Mouse (Mus musculus) layer of hippocampus, adult 11-12 months (tissue): Measurements from ENCODE around the gene Cactin.

Experiments
- DNase-seq: peaks from one replicate; pipeline ENCODE4 v3.0.0; 2022; ENCODE audit warnings: low spot score

Cactin gene

DNA sequence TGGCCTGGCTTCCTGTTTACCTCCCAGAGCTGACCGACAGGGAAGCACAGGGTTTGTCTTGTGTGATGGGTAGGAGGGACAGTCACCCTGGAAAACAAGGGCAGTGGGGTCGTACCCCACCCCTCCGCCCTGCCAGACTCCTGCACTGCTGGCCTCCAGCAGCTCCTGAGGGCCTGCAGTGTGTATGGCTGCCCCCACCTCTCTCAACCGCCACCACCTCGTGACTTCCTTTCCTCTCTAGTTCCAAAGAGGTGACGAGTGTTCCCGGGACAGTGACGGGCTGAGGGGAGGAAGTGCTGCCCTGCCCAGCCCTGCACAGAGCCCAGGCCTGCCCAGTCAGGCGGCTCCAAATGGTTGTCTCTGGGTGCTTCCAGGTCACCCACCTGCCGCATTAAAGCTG lies 23.1 kb upstream of the Cactin start:
- DNase-seq, result no peak

GRCm38 (mm10) chr10:81298369-81299100 lies 22.4 kb upstream of the Cactin start:
- DNase-seq, result peak; percentile 71

- no peak for DNase-seq
Observed at GRCm38 (mm10) chr10:81299585-81300351, 21.1 kb upstream of the Cactin start.

DNA sequence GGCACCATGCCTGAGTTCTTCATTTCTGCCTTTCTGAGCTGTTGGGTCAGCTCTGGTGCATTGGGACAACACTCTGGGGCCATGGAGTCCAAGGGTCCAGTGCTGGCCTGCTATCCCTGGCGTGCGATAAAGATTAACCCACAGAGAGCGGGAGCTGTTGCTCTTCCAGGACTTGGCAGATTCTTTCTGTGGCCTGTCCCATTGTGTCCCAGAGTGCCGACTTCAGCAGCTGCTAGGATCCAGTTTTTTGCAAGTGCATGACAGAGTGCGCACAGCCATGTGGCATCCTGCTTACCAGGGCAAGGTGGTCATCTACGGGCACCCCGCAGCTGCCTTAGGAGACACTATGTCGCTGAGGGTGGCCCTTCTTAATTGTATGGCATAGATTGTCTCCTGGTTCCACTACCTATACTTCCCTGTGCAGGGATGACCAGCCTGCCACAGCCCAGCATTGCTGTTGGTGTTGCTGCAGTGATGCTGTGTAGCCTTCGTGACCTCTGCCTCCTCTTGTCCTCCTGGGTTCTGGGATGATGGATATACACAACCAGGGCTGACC lies 20.5 kb upstream of the Cactin start:
- DNase-seq, result no peak

DNA sequence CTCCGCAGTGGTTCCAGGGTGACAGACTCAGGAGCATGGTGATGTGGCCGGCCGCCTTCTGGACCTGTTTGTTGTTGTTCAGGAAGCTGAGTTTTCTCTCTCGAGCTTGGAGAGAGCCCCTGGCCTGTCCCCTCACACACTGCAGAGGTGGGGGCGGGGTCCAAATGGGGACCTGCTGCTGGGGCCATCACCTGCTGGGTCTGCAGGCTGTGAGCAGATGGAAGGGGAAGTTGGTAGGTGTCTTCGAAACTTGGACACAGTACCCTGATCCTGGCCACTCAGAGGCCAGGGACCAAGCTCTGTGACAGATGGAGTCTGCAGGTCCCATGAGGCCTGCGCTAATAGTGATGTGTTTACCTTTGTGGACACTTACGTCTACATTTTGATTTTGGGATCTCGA lies 19.6 kb upstream of the Cactin start:
- no peak for DNase-seq

DNA sequence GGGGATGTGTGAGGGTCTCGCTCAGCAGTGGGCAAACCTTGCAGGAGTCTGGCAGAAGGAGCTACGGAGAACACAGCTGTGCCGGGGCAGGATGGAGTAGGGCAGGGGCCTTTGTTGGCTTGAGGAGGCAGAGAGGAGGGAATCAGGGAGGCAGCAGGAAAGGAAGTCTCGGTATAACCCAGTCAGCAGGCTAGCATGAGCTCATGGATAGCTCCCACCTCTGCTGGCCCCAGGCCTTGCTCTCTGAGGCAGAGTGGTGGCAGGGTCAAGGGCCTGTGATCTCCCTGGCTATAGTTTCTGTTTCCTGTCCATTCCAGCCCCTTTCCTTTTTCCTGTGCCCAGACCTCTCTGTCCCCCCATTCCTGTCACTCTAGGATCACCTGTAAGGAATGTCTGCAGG lies 18.6 kb upstream of the Cactin start:
- DNase-seq, result no peak

DNA sequence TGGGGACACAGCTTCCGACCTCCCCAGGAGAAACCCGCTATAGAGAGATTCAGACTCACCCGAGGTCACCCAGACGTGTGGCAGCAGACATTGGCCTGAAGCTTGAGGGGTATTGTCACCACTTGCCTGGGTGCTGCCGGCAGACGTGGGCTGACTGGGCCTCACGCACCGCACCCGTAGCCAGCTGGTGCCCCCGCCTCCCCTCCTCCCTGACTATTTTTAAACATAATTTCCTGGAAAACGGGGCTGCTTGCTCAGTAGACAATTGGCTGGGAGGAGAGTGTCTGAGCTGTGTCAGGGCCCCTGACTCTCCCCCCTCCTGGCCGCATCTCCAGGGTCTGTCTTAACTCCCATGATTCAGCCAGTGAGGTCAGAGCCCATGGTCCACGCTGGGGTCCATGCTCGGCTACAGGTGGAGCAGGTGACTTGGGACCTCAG lies 18.1 kb upstream of the Cactin start:
- peak; percentile 63 for DNase-seq

GRCm38 (mm10) chr10:81303258-81303657 lies 17.6 kb upstream of the Cactin start:
- no peak for DNase-seq

- no peak for DNase-seq
Observed at GRCm38 (mm10) chr10:81303761-81304160, 17.1 kb upstream of the Cactin start.

- DNase-seq, result peak; percentile 56
Observed at GRCm38 (mm10) chr10:81304597-81305238, 16.2 kb upstream of the Cactin start.

- DNase-seq, result no peak
Observed at GRCm38 (mm10) chr10:81305663-81306062, 15.2 kb upstream of the Cactin start.

DNA sequence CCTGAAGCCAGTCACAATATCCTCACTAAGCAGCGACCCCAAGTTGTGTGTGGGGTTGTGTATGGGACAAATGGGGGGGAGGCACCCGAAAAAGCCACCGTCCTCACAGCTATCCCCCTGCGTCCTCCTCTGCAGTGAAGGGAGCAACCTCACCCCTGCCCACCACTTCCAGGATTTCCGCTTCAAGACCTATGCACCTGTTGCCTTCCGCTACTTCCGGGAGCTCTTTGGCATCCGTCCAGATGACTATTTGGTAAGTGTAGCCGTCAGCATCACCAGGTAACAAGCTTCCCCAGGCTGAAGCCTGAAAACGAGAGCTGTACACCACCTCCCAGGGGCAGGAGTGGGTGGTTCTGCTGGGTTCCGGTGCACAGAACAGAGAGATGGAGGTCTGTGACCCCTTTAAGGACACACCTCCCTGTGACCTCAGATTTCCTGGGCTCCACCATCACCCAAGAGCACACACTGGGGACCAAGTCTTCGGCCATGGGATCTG lies 14.7 kb upstream of the Cactin start:
- no peak for DNase-seq

- no peak for DNase-seq
Observed at GRCm38 (mm10) chr10:81306837-81307682, 13.8 kb upstream of the Cactin start.

- DNase-seq, result no peak
Observed at GRCm38 (mm10) chr10:81309571-81309970, 11.3 kb upstream of the Cactin start.

DNA sequence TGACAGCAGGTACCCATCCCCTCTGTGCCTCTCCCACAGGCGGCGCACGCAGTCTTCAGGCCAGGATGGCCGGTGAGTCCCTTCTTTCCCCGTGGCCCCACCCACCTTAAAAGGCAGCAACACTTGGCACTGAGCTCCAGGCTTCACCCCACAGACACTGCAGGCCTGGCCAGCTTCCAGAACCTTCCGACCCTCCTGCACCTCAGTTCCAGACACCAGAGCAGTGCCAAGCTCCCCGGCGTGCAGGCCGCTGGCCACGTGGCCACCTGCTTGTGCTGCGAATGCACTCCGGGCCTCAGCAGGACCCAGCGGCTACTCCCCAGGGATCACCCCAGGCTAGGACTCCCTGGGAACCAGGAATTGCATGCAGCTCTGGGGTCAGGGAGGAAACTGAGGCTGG lies 7.3 kb upstream of the Cactin start:
- no peak for DNase-seq

DNA sequence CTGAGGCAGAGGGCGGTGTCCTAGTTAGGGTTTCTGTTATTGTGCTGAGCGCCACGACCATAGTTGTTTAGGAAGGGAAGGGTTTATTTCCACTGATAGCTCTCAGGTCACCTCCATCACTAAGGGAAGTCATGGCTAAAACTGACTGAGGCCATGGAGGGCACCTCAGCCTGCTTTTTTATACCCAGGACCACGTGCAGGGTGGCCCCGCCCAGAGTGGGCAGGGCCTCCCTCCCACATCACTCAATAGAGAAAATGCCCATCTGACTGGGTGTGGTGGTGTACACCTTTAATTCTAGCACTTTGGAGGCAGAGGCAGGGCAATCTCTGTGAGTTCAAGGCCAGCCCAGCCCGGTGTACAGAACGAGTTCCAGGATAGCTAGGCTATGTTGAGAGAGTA lies 6.7 kb upstream of the Cactin start:
- no peak for DNase-seq

- DNase-seq, result no peak
Observed at GRCm38 (mm10) chr10:81315587-81315986, 5.3 kb upstream of the Cactin start.

DNA sequence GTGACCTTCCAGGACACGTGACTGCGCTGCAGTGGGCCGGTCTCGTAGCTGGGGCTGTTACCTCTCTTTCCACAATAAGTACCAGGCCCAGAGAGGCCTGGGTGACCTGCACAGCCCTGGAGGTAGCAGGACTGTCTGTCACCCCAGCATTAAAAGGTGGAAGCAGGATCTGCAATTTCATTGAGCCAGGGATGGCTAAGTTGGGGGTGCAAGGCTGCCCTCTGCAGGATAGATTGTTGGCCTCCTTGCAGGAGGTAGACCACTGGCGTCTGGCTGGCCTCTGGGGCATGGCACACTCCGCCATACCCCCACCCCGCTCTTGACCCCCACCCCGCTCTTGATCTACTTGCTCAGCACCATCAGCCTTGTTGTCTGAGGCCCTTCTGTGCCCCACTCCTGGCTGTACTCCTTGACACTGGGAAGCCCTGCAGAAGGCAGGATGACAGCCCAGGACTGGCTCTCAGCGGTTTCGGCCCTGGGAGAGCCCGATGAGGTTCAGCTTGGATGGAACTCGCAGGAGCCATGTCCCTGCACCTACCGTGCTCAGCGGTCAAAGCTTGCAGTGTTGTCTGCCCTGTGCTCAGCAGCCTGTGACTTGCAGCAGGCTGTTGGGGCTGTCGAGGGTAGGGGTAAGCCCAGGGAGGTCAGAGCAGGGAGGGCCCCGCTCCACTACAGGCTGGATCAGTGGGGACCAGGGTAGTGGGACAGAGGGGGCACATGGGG lies 4.4 kb upstream of the Cactin start:
- no peak for DNase-seq

DNA sequence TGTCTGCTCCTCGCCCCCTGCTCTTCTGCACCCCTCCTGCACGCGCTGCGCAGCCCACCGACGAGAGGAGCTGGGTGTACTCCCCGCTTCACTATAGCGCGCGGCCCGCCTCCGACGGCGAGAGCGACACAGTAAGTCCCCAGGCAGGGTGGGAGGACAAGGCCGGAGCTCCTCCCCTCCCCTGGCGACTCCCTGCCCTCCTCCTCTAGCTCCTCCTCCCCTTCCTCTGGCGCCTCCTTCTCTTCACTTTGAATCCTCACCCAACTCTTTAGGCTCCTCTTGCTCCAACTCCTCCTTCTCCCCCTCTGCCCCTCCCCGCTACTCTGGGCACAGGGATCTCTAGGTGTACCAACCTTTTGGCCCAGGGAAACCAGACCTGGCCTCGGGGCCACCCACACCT lies 3.6 kb upstream of the Cactin start:
- no peak for DNase-seq

- DNase-seq, result no peak
Observed at GRCm38 (mm10) chr10:81318589-81319329, 2.1 kb upstream of the Cactin start.
